22 mouse cellular contexts compared by ENCODE assay signal in the genomic region with DNA sequence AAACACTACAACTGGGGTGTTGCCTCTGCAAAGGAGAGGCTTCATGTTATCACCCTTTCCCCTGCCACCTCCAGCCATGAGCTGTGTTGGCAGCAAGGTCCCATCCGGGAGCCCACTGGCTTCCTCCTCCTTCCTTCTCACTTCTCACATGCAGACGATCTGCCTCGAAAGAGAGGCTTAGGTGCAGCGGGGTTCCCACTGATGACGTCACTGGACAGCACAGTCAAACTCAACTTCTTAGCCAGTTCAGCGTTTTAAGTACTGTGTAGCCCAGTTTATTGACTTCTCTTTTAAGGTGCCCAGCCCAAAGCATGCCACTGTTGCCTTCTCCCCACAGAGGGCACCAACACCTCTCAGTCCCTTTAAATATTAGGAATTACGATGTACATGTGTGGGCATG. TPM values are rescaled to one million over a fixed set of nuclear protein-coding genes. Genes with fewer than 3 reads are reported as not detected.
DNase-seq lines count a peak whose midpoint lies in the region; ATAC-seq lines count a peak whose summit lies in the region.
"Had no signal": no experiment of that assay in that cellular context is flagged by ENCODE, and none has a peak within 500 bp of the region (broad histone marks: within the 10 kb centered on the region; RNA-seq: fewer than 3 reads in every experiment).

No protein-coding gene starts in this region.

- no peak overlapping the region for H3K27ac ChIP-seq in heart, embryonic 10.5 days
- H3K27ac ChIP-seq in forebrain, embryonic 15.5 days (replicated peaks) = no peak overlapping the region
- H3K27ac ChIP-seq: embryonic facial prominence, embryonic 13.5 days; embryonic facial prominence, embryonic 15.5 days; forebrain, embryonic 10.5 days; forebrain, embryonic 12.5 days had no signal

- DNase-seq in heart, adult 11 months = peak; percentile 86
- no peak for DNase-seq in heart, embryonic 10.5 days (ENCODE audit: low spot score)
- peak; percentile 17 for DNase-seq in R1 (ENCODE audit: low read depth, low spot score)
- DNase-seq in frontal cortex, postnatal 25 days (ENCODE audit: low spot score in 2 of 2) = no peak
- DNase-seq: adrenal gland, adult 2 months; adrenal gland, postnatal 10 days; adrenal gland, postnatal 25 days; cerebellum, adult 11 months; cerebellum, adult 18-20 months; cerebellum, postnatal 10 days; cerebellum, postnatal 36 days; embryo, embryonic 11 days; forebrain, postnatal 0 days had no signal

- no peaks in the 10 kb centered on the region for H3K9me3 ChIP-seq in heart, embryonic 10.5 days
- H3K9me3 ChIP-seq in forebrain, embryonic 15.5 days = no peaks in the 10 kb centered on the region
- H3K9me3 ChIP-seq: embryonic facial prominence, embryonic 13.5 days; embryonic facial prominence, embryonic 15.5 days; forebrain, embryonic 10.5 days; forebrain, embryonic 12.5 days had no signal

- H3K4me3 ChIP-seq in heart, embryonic 10.5 days = no peak overlapping the region
- H3K4me3 ChIP-seq in forebrain, embryonic 15.5 days = no peak overlapping the region
- H3K4me3 ChIP-seq: embryonic facial prominence, embryonic 13.5 days; embryonic facial prominence, embryonic 15.5 days; erythroblast, embryonic 14.5 days; forebrain, embryonic 10.5 days; forebrain, embryonic 12.5 days had no signal

- peaks cover 26% of the 10 kb centered on the region for H3K4me1 ChIP-seq in heart, embryonic 10.5 days
- H3K4me1 ChIP-seq in forebrain, embryonic 15.5 days = peaks cover 26% of the 10 kb centered on the region

- H3K4me2 ChIP-seq in forebrain, embryonic 15.5 days (replicated peaks) = no peak overlapping the region
- H3K4me2 ChIP-seq: embryonic facial prominence, embryonic 13.5 days; embryonic facial prominence, embryonic 15.5 days; forebrain, embryonic 12.5 days had no signal

- no peaks in the 10 kb centered on the region for H3K36me3 ChIP-seq in heart, embryonic 10.5 days
- no peaks in the 10 kb centered on the region for H3K36me3 ChIP-seq in forebrain, embryonic 15.5 days
- H3K36me3 ChIP-seq: embryonic facial prominence, embryonic 13.5 days; embryonic facial prominence, embryonic 15.5 days; forebrain, embryonic 12.5 days had no signal

- ATAC-seq in forebrain, embryonic 15.5 days (replicated peaks) = no peak
- ATAC-seq: forebrain, embryonic 14.5 days; forebrain, postnatal 0 days; Patski had no signal

- peaks cover 5% of the 10 kb centered on the region; the same call in 1 of the 2 replicates for H3K27me3 ChIP-seq in heart, embryonic 10.5 days (ENCODE audit: insufficient read depth, poor library complexity, severe bottlenecking)
- no peaks in the 10 kb centered on the region for H3K27me3 ChIP-seq in forebrain, embryonic 15.5 days
- H3K27me3 ChIP-seq: embryonic facial prominence, embryonic 13.5 days; embryonic facial prominence, embryonic 15.5 days; Patski had no signal

- H3K9ac ChIP-seq in forebrain, embryonic 15.5 days (replicated peaks) = no peak overlapping the region
- H3K9ac ChIP-seq: embryonic facial prominence, embryonic 13.5 days; embryonic facial prominence, embryonic 15.5 days; forebrain, embryonic 12.5 days; forebrain, postnatal 0 days had no signal

- WGBS in heart, embryonic 10.5 days = 63% methylated on average over 7 of the region's 7 CpGs
- WGBS in forebrain, embryonic 15.5 days = 69% methylated on average over 7 of the region's 7 CpGs

RNA-seq across cellular contexts. Expression of gene Cacfd1, which starts 2.0 kb away (rescaled TPM):
- polyA plus RNA-seq in heart, embryonic 10.5 days (2016; fragmentation: Nextera tagmentation; extraction: Ambion mirVana) = 48.3 and 54.5 TPM in 2 replicates
- 120 and 121 TPM in 2 replicates for polyA plus RNA-seq in forebrain, embryonic 15.5 days (2015; fragmentation: Nextera tagmentation; extraction: Ambion mirVana)

RNA-seq across cellular contexts. Expression of gene Slc2a6, which starts 20.1 kb away (rescaled TPM):
- polyA plus RNA-seq in heart, embryonic 10.5 days (2016; fragmentation: Nextera tagmentation; extraction: Ambion mirVana) = 0.34 and 0.49 TPM in 2 replicates
- polyA plus RNA-seq in forebrain, embryonic 15.5 days (2015; fragmentation: Nextera tagmentation; extraction: Ambion mirVana) = 5.2 TPM in 2 replicates

RNA-seq across cellular contexts. Expression of gene Adamts13, which starts 34.5 kb away (rescaled TPM):
- polyA plus RNA-seq in heart, embryonic 10.5 days (2016; fragmentation: Nextera tagmentation; extraction: Ambion mirVana) = 0.04 TPM in 1 of 2 replicates, not detected in the other
- polyA plus RNA-seq in forebrain, embryonic 15.5 days (2015; fragmentation: Nextera tagmentation; extraction: Ambion mirVana) = 0.22 and 0.38 TPM in 2 replicates
- polyA plus RNA-seq: embryonic facial prominence, embryonic 11.5 days; embryonic facial prominence, embryonic 13.5 days; erythroblast, embryonic 14.5 days; forebrain, embryonic 10.5 days; forebrain, embryonic 12.5 days had no signal

RNA-seq across cellular contexts. Expression of gene Rexo4, which starts 43.5 kb away (rescaled TPM):
- 34.5 and 46.9 TPM in 2 replicates for polyA plus RNA-seq in heart, embryonic 10.5 days (2016; fragmentation: Nextera tagmentation; extraction: Ambion mirVana)
- polyA plus RNA-seq in forebrain, embryonic 15.5 days (2015; fragmentation: Nextera tagmentation; extraction: Ambion mirVana) = 38.4 and 38.8 TPM in 2 replicates

Comparison
In these comparisons a context has a peak if more than half of its experiments do, and no peak if none do; other contexts are left out.
1. DNase-seq: peak in heart, adult 11 months (single experiment) and R1 (single experiment); none in heart, embryonic 10.5 days (single experiment) and frontal cortex, postnatal 25 days (0 of 2).